Comparison of ENCODE assay signal across 31 mouse cellular contexts in the genomic region with DNA sequence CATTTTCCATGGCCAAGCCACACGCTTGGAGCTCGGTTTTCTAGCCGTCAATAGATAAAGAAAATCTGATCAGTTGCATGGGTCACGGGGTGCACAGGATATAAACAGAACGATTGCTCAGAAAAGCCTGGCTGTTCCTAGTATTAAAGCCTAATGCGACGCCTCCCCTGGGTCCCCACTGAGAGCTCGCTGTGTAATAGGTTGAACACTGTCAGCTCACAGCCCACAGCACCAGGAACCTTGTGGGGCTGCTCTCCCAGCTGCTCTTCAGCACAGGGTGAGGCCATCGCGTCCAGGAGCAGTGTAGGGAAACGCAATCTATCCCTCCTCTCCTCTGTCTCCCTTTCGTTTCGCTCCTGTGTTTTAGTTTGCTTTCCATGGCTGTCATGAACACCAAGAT. TPM values are rescaled to one million over a fixed set of nuclear protein-coding genes. Genes with fewer than 3 reads are reported as not detected.
DNase-seq lines count a peak whose midpoint lies in the region; ATAC-seq lines count a peak whose summit lies in the region.
"Had no signal": no experiment of that assay in that cellular context is flagged by ENCODE, and none has a peak within 500 bp of the region (broad histone marks: within the 10 kb centered on the region; RNA-seq: fewer than 3 reads in every experiment).

No protein-coding gene starts in this region.

- no peak overlapping the region; the same call in 1 of the 2 replicates for H3K27ac ChIP-seq in hindbrain, embryonic 15.5 days (replicated peaks)
- H3K27ac ChIP-seq in hindbrain, embryonic 14.5 days: no peak overlapping the region
- H3K27ac ChIP-seq: forebrain, embryonic 10.5 days; forebrain, embryonic 15.5 days; kidney, embryonic 15.5 days; limb, embryonic 10.5 days; limb, embryonic 15.5 days; liver, embryonic 13.5 days; midbrain, embryonic 12.5 days had no signal

- ATAC-seq in hindbrain, embryonic 15.5 days (ENCODE audit: low FRiP score, low read depth): no peak
- ATAC-seq in hindbrain, embryonic 14.5 days (ENCODE audit: low FRiP score): no peak
- no peak for ATAC-seq in megakaryocyte, adult 5-6 weeks (ENCODE audit: poor library complexity, severe bottlenecking)
- ATAC-seq in megakaryocyte-erythroid progenitor cell, adult 5-6 weeks (replicated peaks; ENCODE audit: low FRiP score, low TSS enrichment, poor library complexity, severe bottlenecking): no peak
- ATAC-seq: forebrain, embryonic 15.5 days; inflammation-experienced regulatory T-cells, adult 6 months; lung, postnatal 0 days; Patski had no signal

- no peaks in the 10 kb centered on the region for H3K9me3 ChIP-seq in hindbrain, embryonic 15.5 days
- no peaks in the 10 kb centered on the region for H3K9me3 ChIP-seq in hindbrain, embryonic 14.5 days (ENCODE audit: control insufficient read depth, low read length)
- peaks cover 33% of the 10 kb centered on the region for H3K9me3 ChIP-seq in megakaryocyte, embryonic 14.5 days
- H3K9me3 ChIP-seq: forebrain, embryonic 10.5 days; forebrain, embryonic 15.5 days; kidney, embryonic 15.5 days; limb, embryonic 10.5 days; limb, embryonic 15.5 days; liver, embryonic 13.5 days; midbrain, embryonic 12.5 days had no signal

- H3K36me3 ChIP-seq in hindbrain, embryonic 15.5 days: no peaks in the 10 kb centered on the region
- H3K36me3 ChIP-seq in hindbrain, embryonic 14.5 days (replicated peaks; ENCODE audit: control insufficient read depth, insufficient read depth): no peaks in the 10 kb centered on the region
- no peaks in the 10 kb centered on the region for H3K36me3 ChIP-seq in megakaryocyte, embryonic 14.5 days (replicated peaks; ENCODE audit: low read length)
- H3K36me3 ChIP-seq: forebrain, embryonic 10.5 days; forebrain, embryonic 15.5 days; kidney, embryonic 15.5 days; limb, embryonic 10.5 days; limb, embryonic 15.5 days; liver, embryonic 13.5 days; midbrain, embryonic 12.5 days had no signal

- no peak overlapping the region for H3K9ac ChIP-seq in hindbrain, embryonic 15.5 days
- no peak overlapping the region for H3K9ac ChIP-seq in hindbrain, embryonic 14.5 days
- H3K9ac ChIP-seq: forebrain, embryonic 15.5 days; kidney, embryonic 15.5 days; limb, embryonic 15.5 days; liver, embryonic 13.5 days; midbrain, embryonic 12.5 days had no signal

- H3K4me3 ChIP-seq in hindbrain, embryonic 15.5 days: no peak overlapping the region
- no peak overlapping the region for H3K4me3 ChIP-seq in hindbrain, embryonic 14.5 days (replicated peaks; ENCODE audit: low read length)
- peak overlapping the region; percentile 36 for H3K4me3 ChIP-seq in megakaryocyte, embryonic 14.5 days (replicated peaks)
- H3K4me3 ChIP-seq: forebrain, embryonic 10.5 days; forebrain, embryonic 15.5 days; kidney, embryonic 15.5 days; limb, embryonic 10.5 days; limb, embryonic 15.5 days; liver, embryonic 13.5 days; midbrain, embryonic 12.5 days; myocyte had no signal

- 43% methylated on average over 13 of the region's 13 CpGs for WGBS in hindbrain, embryonic 15.5 days
- 44% methylated on average over 13 of the region's 13 CpGs for WGBS in hindbrain, embryonic 14.5 days

- H3K4me1 ChIP-seq in hindbrain, embryonic 15.5 days (replicated peaks): peaks cover 41% of the 10 kb centered on the region
- H3K4me1 ChIP-seq in hindbrain, embryonic 14.5 days (replicated peaks; ENCODE audit: control insufficient read depth, insufficient read depth, low read length): peaks cover 21% of the 10 kb centered on the region
- H3K4me1 ChIP-seq in megakaryocyte, embryonic 14.5 days: no peaks in the 10 kb centered on the region
- H3K4me1 ChIP-seq: limb, embryonic 15.5 days; liver, embryonic 13.5 days had no signal

- no peak for DNase-seq in hindbrain, embryonic 14.5 days (ENCODE audit: low spot score)
- peak; percentile 37 for DNase-seq in retina, embryonic 14.5 days (ENCODE audit: low spot score)
- DNase-seq in retina, postnatal 1 day: no peak
- DNase-seq: adrenal gland, postnatal 10 days; cerebellum, adult 8-10 months; gastrocnemius, postnatal 25 days; heart, adult 18-20 months; heart, postnatal 36 days; kidney, adult 11 months; kidney, postnatal 25 days; liver, embryonic 13.5 days; lung, adult 18-20 months; lung, postnatal 4 days; right cerebral cortex, postnatal 4 days had no signal

- peak overlapping the region; percentile 15; the same call in 1 of the 2 replicates for H3K4me2 ChIP-seq in hindbrain, embryonic 15.5 days
- H3K4me2 ChIP-seq in hindbrain, embryonic 14.5 days (replicated peaks): no peak overlapping the region; the same call in 1 of the 2 replicates
- H3K4me2 ChIP-seq: forebrain, embryonic 15.5 days; heart, embryonic 11.5 days; kidney, embryonic 15.5 days; limb, embryonic 15.5 days; liver, embryonic 13.5 days; midbrain, embryonic 12.5 days had no signal

- 0 out of 2 replicates have a peak, but pooled peaks cover 3% of the 10 kb centered on the region for H3K27me3 ChIP-seq in hindbrain, embryonic 15.5 days
- no peaks in the 10 kb centered on the region for H3K27me3 ChIP-seq in hindbrain, embryonic 14.5 days (ENCODE audit: control insufficient read depth, insufficient read depth, low read length)
- H3K27me3 ChIP-seq in megakaryocyte, embryonic 14.5 days (replicated peaks): no peaks in the 10 kb centered on the region
- H3K27me3 ChIP-seq: forebrain, embryonic 15.5 days; kidney, embryonic 15.5 days; limb, embryonic 15.5 days; liver, embryonic 13.5 days; Patski had no signal

RNA-seq across cellular contexts. Expression of a gene that starts 50.6 kb away (rescaled TPM):
- polyA plus RNA-seq in hindbrain, embryonic 15.5 days (2015; fragmentation: Nextera tagmentation; extraction: Ambion mirVana): 51.4 and 53.1 TPM in 2 replicates
- 52.2 TPM in 2 replicates for polyA plus RNA-seq in hindbrain, embryonic 14.5 days (2014; fragmentation: Nextera tagmentation; extraction: Ambion mirVana)
- polyA plus RNA-seq in megakaryocyte, embryonic 14.5 days (2012; ENCODE audit: insufficient read depth, low replicate concordance): 0.11 and 0.53 TPM in 2 replicates
- total RNA-seq in megakaryocyte, adult 5-6 weeks (2015): not detected in 2 replicates
- total RNA-seq in megakaryocyte, adult 5-6 weeks (2017): not detected in 2 replicates
- not detected in 2 replicates for total RNA-seq in megakaryocyte-erythroid progenitor cell, adult 5-6 weeks (2014; fragmentation: Nextera tagmentation)
- 0.09 TPM in 1 of 2 replicates, not detected in the other for total RNA-seq in megakaryocyte-erythroid progenitor cell, adult 5-6 weeks (2017)
- total RNA-seq: MEL; neutrophil, adult 5-6 weeks had no signal
- polyA plus RNA-seq: inflammation-experienced regulatory T-cells, adult 6 months had no signal

Comparison
In these comparisons a context has a peak if more than half of its experiments do, and no peak if none do; other contexts are left out.
1. RNA of a gene that starts 50.6 kb away (polyA plus RNA-seq): 51.4 to 53.1 TPM in hindbrain, embryonic 15.5 days and 52.2 TPM in hindbrain, embryonic 14.5 days; 0.11 to 0.53 TPM in megakaryocyte, embryonic 14.5 days; every median in the first group is over 10 times any median in the second.